Comparison of ENCODE assay signal across 17 mouse cellular contexts in the genomic region with DNA sequence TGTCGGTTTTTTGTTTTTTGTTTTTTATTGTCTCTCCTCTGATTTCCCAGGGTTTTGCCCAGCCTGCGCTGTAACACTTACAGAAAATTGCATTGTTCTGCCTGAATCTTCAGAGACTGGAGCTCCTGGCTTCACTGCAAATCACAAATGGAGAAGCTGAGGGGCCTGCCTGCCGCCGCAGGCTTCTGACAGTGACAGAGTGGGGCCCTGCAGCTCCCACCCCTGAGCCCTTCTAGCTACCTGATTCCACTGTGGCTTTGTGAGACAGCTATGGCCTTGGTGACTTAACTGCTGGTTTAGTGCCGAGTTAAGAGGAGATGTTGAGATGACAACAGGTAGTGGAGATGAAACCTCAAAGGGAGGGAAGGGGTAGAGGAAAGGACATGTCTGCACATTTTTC.
"Had no signal": no experiment of that assay in that cellular context is flagged by ENCODE, and none has a peak within 500 bp of the region (broad histone marks: within the 10 kb centered on the region; RNA-seq: fewer than 3 reads in every experiment).

No protein-coding gene starts in this region.

- H3K27ac ChIP-seq: kidney, postnatal 0 days; limb, embryonic 12.5 days; liver, embryonic 14.5 days; midbrain, embryonic 12.5 days had no signal

- H3K4me1 ChIP-seq: midbrain, embryonic 12.5 days had no signal

- ATAC-seq: inflammation-experienced regulatory T-cells, adult 6 months; intestine, postnatal 0 days; lung, postnatal 0 days; midbrain, embryonic 16.5 days had no signal

- DNase-seq: kidney, adult 8-10 months; kidney, postnatal 36 days; liver; lung, adult 2 months; lung, postnatal 36 days; right cerebral cortex, adult 18-20 months; right cerebral cortex, postnatal 25 days; thymus, adult 18-20 months; thymus, postnatal 14 days had no signal

- H3K4me3 ChIP-seq: limb, embryonic 12.5 days; midbrain, embryonic 12.5 days had no signal
